Mouse (Mus musculus) testis, adult 2 months (tissue): ENCODE measurements at regions not wholly inside any gene's neighbourhood (a gene's known extent, or its start where the extent isn't known, plus 50 kb on each side); places are given as distances from the start of the nearest gene placed in this dataset.

Experiments used
- H3K27ac ChIP-seq: fragments of 200-500 bp; 2 replicates; pipeline ENCODE4 v1.5.1; 2012; ENCODE audit warnings: low read depth, low read length; ENCODE audit not compliant: control insufficient read depth, insufficient read depth
- H3K27me3 ChIP-seq: fragments of 200-500 bp; 2 replicates; pipeline ENCODE4 v1.6.1; 2012; ENCODE audit warnings: mild to moderate bottlenecking, low read length, moderate library complexity; ENCODE audit not compliant: control insufficient read depth, insufficient read depth
- H3K36me3 ChIP-seq: fragments of 200-500 bp; 2 replicates; pipeline ENCODE4 v1.6.1; 2012; ENCODE audit warnings: mild to moderate bottlenecking, low read length; ENCODE audit not compliant: control insufficient read depth, insufficient read depth
- H3K4me1 ChIP-seq: fragments of 200-500 bp; 2 replicates; pipeline ENCODE4 v1.6.1; 2012; ENCODE audit warnings: low read length; ENCODE audit not compliant: control insufficient read depth, insufficient read depth
- H3K4me3 ChIP-seq: fragments of 200-500 bp; 2 replicates; pipeline ENCODE4 v1.5.1; 2012; ENCODE audit warnings: low read depth, mild to moderate bottlenecking, low read length, moderate library complexity, mixed read lengths; ENCODE audit not compliant: control insufficient read depth
- CTCF ChIP-seq: fragments of 200-500 bp; IDR thresholded peaks from 2 replicates; pipeline ENCODE4 v1.5.1; 2012; ENCODE audit warnings: low read depth, mild to moderate bottlenecking, inconsistent platforms, low read length, moderate library complexity; ENCODE audit not compliant: control insufficient read depth, insufficient read depth, insufficient replicate concordance
- POLR2A ChIP-seq: fragments of 200-500 bp; IDR thresholded peaks from 2 replicates; pipeline ENCODE4 v1.6.1; 2012; ENCODE audit warnings: low read depth, mild to moderate bottlenecking, inconsistent platforms, low read length, moderate library complexity; ENCODE audit not compliant: control insufficient read depth

GRCm38 (mm10) chr1:183904564-183904963, 108.5 kb upstream of the Dusp10 start:
- H3K4me1 ChIP-seq = no peaks in the 10 kb centered on the region
- H3K36me3 ChIP-seq = no peaks in the 10 kb centered on the region
- H3K4me3 ChIP-seq = no peak overlapping the region
- no peaks in the 10 kb centered on the region for H3K27me3 ChIP-seq
- H3K27ac ChIP-seq = no peak overlapping the region
- TF ChIP-seq CTCF (no peak), POLR2A (no peak)

- no peaks in the 10 kb centered on the region for H3K4me1 ChIP-seq
- TF ChIP-seq CTCF (no peak), POLR2A (no peak)
- no peaks in the 10 kb centered on the region for H3K27me3 ChIP-seq
- H3K36me3 ChIP-seq = no peaks in the 10 kb centered on the region
- H3K4me3 ChIP-seq = no peak overlapping the region
- H3K27ac ChIP-seq = no peak overlapping the region; the same call in 1 of the 2 replicates
Measured at GRCm38 (mm10) chr1:183905345-183906142, 107.6 kb upstream of the Dusp10 start.

- no peaks in the 10 kb centered on the region for H3K27me3 ChIP-seq
- no peaks in the 10 kb centered on the region for H3K36me3 ChIP-seq
- H3K4me1 ChIP-seq = no peaks in the 10 kb centered on the region
- no peak overlapping the region for H3K27ac ChIP-seq
- TF ChIP-seq POLR2A (no peak), CTCF (no peak)
- no peak overlapping the region for H3K4me3 ChIP-seq
Measured at GRCm38 (mm10) chr1:183917656-183918055, 95.4 kb upstream of the Dusp10 start.

GRCm38 (mm10) chr1:183921262-183921661, 91.8 kb upstream of the Dusp10 start:
- Histone ChIP-seq H3K27me3 (no peaks in the 10 kb centered on the region), H3K4me3 (no peak overlapping the region), H3K36me3 (no peaks in the 10 kb centered on the region), H3K27ac (no peak overlapping the region), H3K4me1 (no peaks in the 10 kb centered on the region)
- TF ChIP-seq POLR2A (no peak), CTCF (no peak)

DNA sequence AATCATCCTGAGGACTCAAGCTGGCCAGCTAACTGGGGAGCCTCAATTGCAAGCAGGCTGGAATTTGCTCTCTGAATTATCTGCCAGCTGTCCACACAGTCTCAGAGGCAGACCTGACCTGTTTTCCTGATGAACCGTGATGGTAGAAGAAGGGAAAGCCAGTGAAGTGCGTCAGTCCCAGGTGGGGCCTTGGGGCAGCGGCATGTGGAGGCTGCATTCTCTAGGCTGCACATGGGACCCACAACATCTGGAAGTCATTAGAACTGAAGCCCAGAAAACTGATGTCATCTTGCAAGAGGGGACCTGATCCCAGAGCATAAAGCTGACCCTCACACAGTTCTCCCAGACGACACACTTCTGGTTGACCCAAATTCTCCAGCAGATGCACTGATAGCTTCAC, 84.6 kb upstream of the Dusp10 start:
- no peak for TF ChIP-seq POLR2A
- TF ChIP-seq CTCF = no peak
- Histone ChIP-seq H3K4me3 (no peak overlapping the region), H3K27ac (no peak overlapping the region), H3K4me1 (no peaks in the 10 kb centered on the region), H3K36me3 (no peaks in the 10 kb centered on the region), H3K27me3 (no peaks in the 10 kb centered on the region)

- no peaks in the 10 kb centered on the region for H3K36me3 ChIP-seq
- TF ChIP-seq POLR2A (no peak), CTCF (no peak)
Measured at GRCm38 (mm10) chr1:183930363-183930982, 82.6 kb upstream of the Dusp10 start.

GRCm38 (mm10) chr1:183931141-183931540, 82.0 kb upstream of the Dusp10 start:
- Histone ChIP-seq H3K27ac (no peak overlapping the region), H3K4me3 (no peak overlapping the region), H3K4me1 (no peaks in the 10 kb centered on the region), H3K36me3 (no peaks in the 10 kb centered on the region), H3K27me3 (no peaks in the 10 kb centered on the region)
- TF ChIP-seq CTCF (no peak), POLR2A (no peak)

More at GRCm38 (mm10) chr1:183930363-183930982, 82.6 kb upstream of the Dusp10 start:
- no peaks in the 10 kb centered on the region for H3K27me3 ChIP-seq
- no peak overlapping the region for H3K27ac ChIP-seq
- no peaks in the 10 kb centered on the region for H3K4me1 ChIP-seq
- no peak overlapping the region for H3K4me3 ChIP-seq
